Mouse (Mus musculus): ENCODE data around the gene Cox10. TPM values are rescaled to one million over a fixed set of nuclear protein-coding genes. Genes with fewer than 3 reads are reported as not detected.
A peak's percentile ranks its signal among the peaks of the same experiment; 100 is the strongest.

The Cox10 gene
- polyA plus RNA-seq, 1 experiment from 2014 or later, result 23.9 TPM

DNA sequence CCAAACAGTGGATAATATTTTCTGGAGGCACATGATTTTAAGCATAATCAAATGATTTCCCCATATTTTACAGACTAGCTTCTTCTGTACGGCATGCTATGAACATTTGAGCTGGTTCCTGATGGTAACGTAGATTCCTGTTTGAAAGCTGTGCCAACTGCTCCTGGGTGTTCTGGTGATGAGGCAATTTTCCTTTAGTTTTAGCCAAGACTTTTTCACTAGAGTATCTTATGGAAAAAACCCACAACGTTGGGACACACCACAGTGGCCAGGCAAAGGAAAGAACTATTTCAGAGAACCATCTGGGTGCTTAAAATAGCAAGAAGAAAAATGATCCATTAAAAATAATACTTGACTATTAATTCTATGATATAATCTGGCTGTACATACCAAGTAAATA is 35.2 kb downstream of the Cox10 start:
- Histone ChIP-seq H3K27ac (no peak overlapping the region), H3K9me3 (no peaks in the 10 kb centered on the region), H3K9ac (no peak overlapping the region), H3K4me3 (no peak overlapping the region), H3K4me2 (replicated peaks) (no peak overlapping the region), H3K36me3 (0 out of 2 replicates have a peak, but pooled peaks cover 3% of the 10 kb centered on the region), H3K4me1 (no peaks in the 10 kb centered on the region), H3K27me3 (no peaks in the 10 kb centered on the region)
- WGBS, result 73% methylated on average over 3 of the region's 3 CpGs
- no peak for ATAC-seq (ENCODE audit: low FRiP score, low read depth)

- WGBS, result 41% methylated on average over 7 of the region's 7 CpGs
- H3K4me3 ChIP-seq, result no peak overlapping the region
- no peaks in the 10 kb centered on the region for H3K9me3 ChIP-seq
- ATAC-seq (ENCODE audit: low FRiP score, low read depth), result no peak
- no peak overlapping the region for H3K9ac ChIP-seq
- H3K4me1 ChIP-seq, result peaks cover 5% of the 10 kb centered on the region; the same call in 1 of the 2 replicates
- H3K36me3 ChIP-seq, result 0 out of 2 replicates have a peak, but pooled peaks cover 3% of the 10 kb centered on the region
- H3K27ac ChIP-seq, result no peak overlapping the region
- no peaks in the 10 kb centered on the region for H3K27me3 ChIP-seq
- no peak overlapping the region for H3K4me2 ChIP-seq (replicated peaks)
These were observed 38.0 kb downstream of the Cox10 start for GRCm38 (mm10) chr11:64041281-64041680.

DNA sequence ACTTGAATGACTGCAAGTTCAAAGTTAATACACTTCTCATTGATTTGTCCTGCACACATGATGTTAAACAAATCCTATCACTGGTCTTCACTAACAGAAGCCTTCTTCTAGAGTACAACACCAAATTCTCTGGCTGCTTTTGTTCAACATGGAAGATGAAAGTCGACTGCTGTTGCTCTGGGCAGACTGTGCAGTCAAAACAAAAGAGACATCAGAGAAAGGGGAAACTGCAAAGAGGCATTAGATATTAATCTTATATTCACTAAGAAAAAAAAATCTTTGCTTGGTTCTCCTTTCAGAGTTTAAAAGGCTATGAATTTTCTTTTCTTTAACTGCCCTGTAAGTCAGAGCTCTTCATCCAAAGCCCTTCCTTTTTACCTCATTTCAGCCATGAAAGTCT is 39.7 kb downstream of the Cox10 start:
- H3K4me1 ChIP-seq, result peaks cover 5% of the 10 kb centered on the region; the same call in 1 of the 2 replicates
- 62% methylated on average over 1 of the region's 1 CpGs for WGBS
- H3K4me3 ChIP-seq, result no peak overlapping the region
- no peak overlapping the region for H3K4me2 ChIP-seq (replicated peaks)
- ATAC-seq (ENCODE audit: low FRiP score, low read depth), result no peak
- no peaks in the 10 kb centered on the region for H3K9me3 ChIP-seq
- no peaks in the 10 kb centered on the region for H3K36me3 ChIP-seq
- peaks cover 7% of the 10 kb centered on the region; the same call in 1 of the 2 replicates for H3K27me3 ChIP-seq
- no peak overlapping the region for H3K27ac ChIP-seq
- H3K9ac ChIP-seq, result no peak overlapping the region

- no peak overlapping the region for H3K4me3 ChIP-seq
- H3K4me1 ChIP-seq, result peaks cover 13% of the 10 kb centered on the region; the same call in 1 of the 2 replicates
- H3K4me2 ChIP-seq (replicated peaks), result no peak overlapping the region
- ATAC-seq (ENCODE audit: low FRiP score, low read depth), result no peak
- H3K9me3 ChIP-seq, result no peaks in the 10 kb centered on the region
- 72% methylated on average over 15 of the region's 15 CpGs for WGBS
- peaks cover 7% of the 10 kb centered on the region; the same call in 1 of the 2 replicates for H3K27me3 ChIP-seq
- no peak overlapping the region for H3K9ac ChIP-seq
- H3K36me3 ChIP-seq, result no peaks in the 10 kb centered on the region
- no peak overlapping the region for H3K27ac ChIP-seq
These were observed 41.7 kb downstream of the Cox10 start for GRCm38 (mm10) chr11:64037471-64038125.

GRCm38 (mm10) chr11:64036306-64036705 is 43.0 kb downstream of the Cox10 start:
- WGBS, result 86% methylated on average over 7 of the region's 7 CpGs
- Histone ChIP-seq H3K36me3 (no peaks in the 10 kb centered on the region), H3K4me3 (no peak overlapping the region), H3K9me3 (no peaks in the 10 kb centered on the region), H3K27me3 (peaks cover 7% of the 10 kb centered on the region; the same call in 1 of the 2 replicates), H3K4me1 (peaks cover 13% of the 10 kb centered on the region; the same call in 1 of the 2 replicates), H3K27ac (no peak overlapping the region), H3K4me2 (replicated peaks) (no peak overlapping the region), H3K9ac (no peak overlapping the region)
- ATAC-seq (ENCODE audit: low FRiP score, low read depth), result no peak

GRCm38 (mm10) chr11:64035709-64036108 is 43.6 kb downstream of the Cox10 start:
- ATAC-seq (ENCODE audit: low FRiP score, low read depth), result no peak
- Histone ChIP-seq H3K27me3 (peaks cover 7% of the 10 kb centered on the region; the same call in 1 of the 2 replicates), H3K9ac (no peak overlapping the region), H3K4me1 (peaks cover 13% of the 10 kb centered on the region; the same call in 1 of the 2 replicates), H3K4me3 (no peak overlapping the region), H3K9me3 (no peaks in the 10 kb centered on the region), H3K27ac (no peak overlapping the region), H3K36me3 (no peaks in the 10 kb centered on the region), H3K4me2 (replicated peaks) (no peak overlapping the region)
- 93% methylated on average over 4 of the region's 4 CpGs for WGBS

DNA sequence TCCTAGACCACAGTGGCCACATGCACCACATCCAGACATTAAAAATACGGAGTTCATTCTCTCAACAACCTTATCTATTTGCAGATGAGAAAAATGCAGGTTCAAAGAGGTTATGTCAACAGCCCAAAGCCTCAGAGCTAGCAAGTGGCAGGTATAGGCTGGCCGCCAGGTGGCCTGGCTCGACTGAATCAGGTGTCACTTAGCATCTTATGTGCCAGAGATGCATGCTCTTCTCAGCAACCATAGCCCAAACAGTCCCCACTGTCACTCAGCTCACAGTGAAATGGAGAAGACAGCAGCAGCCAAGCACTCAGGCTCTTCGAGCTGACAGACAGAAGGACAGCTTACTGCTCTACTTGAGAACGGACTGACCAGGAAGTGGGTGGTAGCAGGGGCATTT is 44.6 kb downstream of the Cox10 start:
- no peaks in the 10 kb centered on the region for H3K36me3 ChIP-seq
- H3K27ac ChIP-seq, result no peak overlapping the region
- WGBS, result 86% methylated on average over 5 of the region's 5 CpGs
- no peak overlapping the region for H3K4me3 ChIP-seq
- H3K9ac ChIP-seq, result no peak overlapping the region
- ATAC-seq (ENCODE audit: low FRiP score, low read depth), result no peak
- peaks cover 13% of the 10 kb centered on the region; the same call in 1 of the 2 replicates for H3K4me1 ChIP-seq
- H3K9me3 ChIP-seq, result no peaks in the 10 kb centered on the region
- peaks cover 7% of the 10 kb centered on the region; the same call in 1 of the 2 replicates for H3K27me3 ChIP-seq
- H3K4me2 ChIP-seq (replicated peaks), result no peak overlapping the region

- H3K9me3 ChIP-seq, result no peaks in the 10 kb centered on the region
- WGBS, result 45% methylated on average over 8 of the region's 8 CpGs
- H3K4me2 ChIP-seq (replicated peaks), result no peak overlapping the region
- 0 out of 2 replicates have a peak, but pooled peaks cover 13% of the 10 kb centered on the region for H3K27me3 ChIP-seq
- ATAC-seq (ENCODE audit: low FRiP score, low read depth), result no peak
- H3K36me3 ChIP-seq, result no peaks in the 10 kb centered on the region
- no peak overlapping the region for H3K27ac ChIP-seq
- H3K4me3 ChIP-seq, result no peak overlapping the region
- peaks cover 41% of the 10 kb centered on the region for H3K4me1 ChIP-seq
- H3K9ac ChIP-seq, result no peak overlapping the region
These were observed 51.8 kb downstream of the Cox10 start for GRCm38 (mm10) chr11:64027423-64027822.

DNA sequence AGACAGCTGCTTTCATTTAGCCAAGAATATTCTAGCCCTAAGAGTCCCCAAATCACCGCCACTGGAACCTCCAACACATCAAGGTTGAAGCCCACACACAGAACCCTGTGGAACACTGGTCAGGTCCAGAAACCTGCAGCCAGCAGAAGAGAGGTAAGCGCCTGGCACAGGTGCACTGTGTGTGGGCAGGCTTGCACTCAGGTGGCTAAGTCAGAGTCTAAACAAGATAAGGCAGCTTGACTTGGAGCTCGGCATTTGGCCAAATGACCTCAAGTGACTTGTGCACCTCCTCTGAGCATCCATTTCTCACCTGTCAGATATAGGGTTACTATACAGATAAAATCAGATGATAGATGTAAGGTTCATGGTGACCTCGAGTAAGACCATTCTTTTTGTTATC is 53.4 kb downstream of the Cox10 start:
- peaks cover 46% of the 10 kb centered on the region for H3K4me1 ChIP-seq

DNA sequence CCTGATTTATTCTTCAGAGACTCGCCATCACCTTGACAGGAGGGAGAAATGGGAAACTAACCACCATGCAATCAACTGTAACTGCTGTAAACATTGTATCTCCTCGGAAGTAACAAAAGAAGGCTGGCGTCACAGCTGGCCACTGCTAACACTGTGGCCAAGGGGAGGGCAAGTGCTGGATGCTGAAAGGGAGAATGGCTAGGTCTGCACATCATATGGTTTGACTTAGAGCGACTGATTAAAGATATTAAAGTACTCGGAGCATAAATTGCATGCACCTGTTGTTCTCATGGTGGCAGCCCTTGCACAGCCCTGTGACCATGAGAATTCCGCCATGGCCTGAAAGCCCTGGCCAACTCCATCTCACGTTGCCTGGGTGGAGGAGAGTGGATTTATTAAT is 54.7 kb downstream of the Cox10 start:
- Histone ChIP-seq H3K4me3 (no peak overlapping the region), H3K36me3 (no peaks in the 10 kb centered on the region), H3K27me3 (0 out of 2 replicates have a peak, but pooled peaks cover 13% of the 10 kb centered on the region), H3K4me1 (peaks cover 46% of the 10 kb centered on the region), H3K27ac (no peak overlapping the region), H3K9ac (no peak overlapping the region), H3K4me2 (replicated peaks) (no peak overlapping the region; the same call in 1 of the 2 replicates), H3K9me3 (no peaks in the 10 kb centered on the region)
- ATAC-seq (ENCODE audit: low FRiP score, low read depth), result peak; percentile 28; the same call in 1 of the 2 replicates
- WGBS, result 16% methylated on average over 7 of the region's 7 CpGs

More for the DNA sequence above, 53.4 kb downstream of the Cox10 start:
- 67% methylated on average over 4 of the region's 4 CpGs for WGBS
- Histone ChIP-seq H3K36me3 (no peaks in the 10 kb centered on the region), H3K27me3 (0 out of 2 replicates have a peak, but pooled peaks cover 13% of the 10 kb centered on the region), H3K4me2 (replicated peaks) (no peak overlapping the region), H3K9me3 (no peaks in the 10 kb centered on the region), H3K9ac (no peak overlapping the region), H3K4me3 (no peak overlapping the region), H3K27ac (no peak overlapping the region)
- ATAC-seq (ENCODE audit: low FRiP score, low read depth), result no peak

GRCm38 (mm10) chr11:64023380-64023981 is 55.8 kb downstream of the Cox10 start:
- 25% methylated on average over 15 of the region's 15 CpGs for WGBS
- H3K4me1 ChIP-seq, result peaks cover 46% of the 10 kb centered on the region
- H3K36me3 ChIP-seq, result no peaks in the 10 kb centered on the region
- H3K4me2 ChIP-seq (replicated peaks), result peak overlapping the region; percentile 12; the same call in 1 of the 2 replicates
- H3K27ac ChIP-seq, result no peak overlapping the region
- 0 out of 2 replicates have a peak, but pooled peaks cover 13% of the 10 kb centered on the region for H3K27me3 ChIP-seq
- no peak overlapping the region for H3K4me3 ChIP-seq
- no peaks in the 10 kb centered on the region for H3K9me3 ChIP-seq
- ATAC-seq (ENCODE audit: low FRiP score, low read depth), result no peak
- H3K9ac ChIP-seq, result no peak overlapping the region

GRCm38 (mm10) chr11:64022403-64023047 is 56.7 kb downstream of the Cox10 start:
- H3K4me2 ChIP-seq (replicated peaks), result no peak overlapping the region
- no peaks in the 10 kb centered on the region for H3K9me3 ChIP-seq
- no peak overlapping the region for H3K27ac ChIP-seq
- H3K27me3 ChIP-seq, result 0 out of 2 replicates have a peak, but pooled peaks cover 10% of the 10 kb centered on the region
- no peaks in the 10 kb centered on the region for H3K36me3 ChIP-seq
- H3K4me3 ChIP-seq, result no peak overlapping the region
- no peak overlapping the region for H3K9ac ChIP-seq
- WGBS, result 44% methylated on average over 9 of the region's 9 CpGs
- no peak for ATAC-seq (ENCODE audit: low FRiP score, low read depth)
- H3K4me1 ChIP-seq, result peaks cover 42% of the 10 kb centered on the region

Data from limb, embryonic 13.5 days (tissue).